Mouse (Mus musculus) leukemia stem cell, adult 10-12 weeks (primary cell): ENCODE data around the gene Gm28044. TPM values are rescaled to one million over a fixed set of nuclear protein-coding genes. Genes with fewer than 3 reads are reported as not detected.

ENCODE experiments used
- polyA plus RNA-seq: library from polyadenylated mRNA; stranded (reverse); fragments of >175 nt; gene quantifications from 2 replicates; pipeline ENCODE4 v1.2.3, GENCODE M21; 2012; ENCODE audit warnings: low replicate concordance

The Gm28044 gene
- not detected in 2 replicates for polyA plus RNA-seq

DNA sequence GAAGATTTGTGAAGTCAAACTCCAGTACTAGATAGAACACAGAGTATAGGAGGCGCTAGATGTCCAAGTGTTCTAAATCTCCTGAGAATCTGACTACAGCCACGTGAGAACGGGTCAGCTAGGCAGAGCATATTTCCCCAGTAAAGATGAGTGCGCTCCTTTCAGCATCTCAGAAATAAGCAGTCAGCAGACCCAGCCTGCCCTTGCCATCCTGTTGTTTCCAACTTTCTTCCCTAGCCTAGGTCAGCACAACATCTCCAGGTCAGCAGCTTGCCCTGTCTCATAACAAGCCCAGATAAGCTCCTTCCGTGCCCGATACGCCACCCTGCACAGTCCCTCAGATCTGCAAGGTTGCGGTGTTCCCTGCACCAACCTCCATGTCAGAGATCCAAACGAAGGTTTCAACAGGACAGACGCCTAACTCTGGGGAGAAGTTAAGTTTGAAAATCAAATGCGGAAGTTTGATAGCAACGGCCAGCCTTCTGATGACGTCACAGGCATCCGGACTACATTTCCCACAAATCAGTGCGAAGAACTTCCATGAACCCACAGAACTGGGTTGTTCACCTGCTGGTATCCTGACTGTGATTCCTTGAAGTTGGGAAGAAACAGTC is at the start of gene Gm28044, which contains the start of gene Zfp953:
Gene Gm28044 (minus strand): TSS at position 406 of the 614 bp plus-strand sequence.
Gene Zfp953 (minus strand): TSS at position 475 of the 614 bp plus-strand sequence.

DNA sequence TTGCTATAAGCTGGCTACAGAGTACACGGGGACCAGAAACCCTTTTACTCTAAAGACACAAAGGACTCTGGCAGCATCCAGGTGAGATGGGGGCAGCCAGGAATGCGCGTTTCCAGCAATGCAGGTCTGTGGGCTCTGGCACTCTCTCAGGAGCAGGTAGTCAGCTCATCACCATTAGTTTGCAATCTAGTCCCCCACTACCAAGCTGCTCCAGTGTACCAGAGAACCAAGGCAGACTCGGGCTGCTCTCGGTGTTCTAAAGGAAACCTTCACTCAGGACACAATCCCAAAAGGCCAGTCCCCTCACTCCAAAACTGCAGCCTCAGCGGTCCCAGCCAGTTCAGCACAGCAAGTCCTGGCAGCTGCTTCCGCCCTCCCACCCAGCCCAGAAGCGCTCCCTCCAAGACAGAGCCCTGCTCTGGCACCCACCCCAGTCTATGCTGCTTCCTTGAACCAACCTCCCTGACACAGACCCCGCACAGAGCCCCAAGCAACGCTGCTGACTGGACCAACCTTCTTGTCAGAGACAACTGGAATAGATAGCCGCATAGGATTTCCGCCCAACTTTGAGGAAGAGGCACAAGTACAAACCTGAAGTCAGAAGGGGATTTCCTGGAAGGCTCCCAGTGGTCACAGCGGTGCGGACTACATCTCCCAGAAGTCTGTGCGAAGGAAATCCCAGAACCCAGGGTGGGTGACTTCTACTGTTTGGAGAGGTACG is 39.0 kb upstream of the Gm28044 start, which contains the start of gene Zfp429:
Gene Zfp429 (minus strand): TSS at position 637 of the 721 bp plus-strand sequence.

DNA sequence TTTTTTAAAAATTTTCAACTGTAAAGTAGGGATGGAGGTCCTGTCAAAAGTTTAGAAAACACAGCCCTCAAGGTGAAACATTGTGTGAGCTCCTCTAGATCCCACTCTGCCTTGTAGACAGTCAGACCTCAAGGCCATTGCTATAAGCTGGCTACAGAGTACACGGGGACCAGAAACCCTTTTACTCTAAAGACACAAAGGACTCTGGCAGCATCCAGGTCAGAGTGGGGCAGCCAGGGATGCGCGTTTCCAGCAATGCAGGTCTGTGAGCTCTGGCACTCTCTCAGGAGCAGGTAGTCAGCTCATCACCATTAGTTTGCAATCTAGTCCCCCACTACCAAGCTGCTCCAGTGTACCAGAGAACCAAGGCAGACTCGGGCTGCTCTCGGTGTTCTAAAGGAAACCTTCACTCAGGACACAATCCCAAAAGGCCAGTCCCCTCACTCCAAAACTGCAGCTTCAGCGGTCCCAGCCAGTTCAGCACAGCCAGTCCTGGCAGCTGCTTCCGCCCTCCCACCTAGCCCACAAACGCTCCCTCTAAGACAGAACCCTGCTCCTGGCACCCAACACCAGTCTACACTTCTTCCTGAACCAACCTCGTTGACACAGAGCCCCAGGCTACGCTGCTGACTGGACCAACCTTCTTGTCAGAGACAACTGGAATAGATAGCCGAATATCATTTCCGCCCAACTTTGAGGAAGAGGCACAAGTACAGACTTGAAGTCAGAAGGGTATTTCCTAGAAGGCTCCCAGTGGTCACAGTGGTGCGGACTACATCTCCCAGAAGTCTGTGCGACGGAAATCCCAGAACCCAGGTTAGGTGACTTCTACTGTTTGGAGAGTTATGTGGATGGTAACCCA is 14.9 kb upstream of the Gm28044 start, which contains the start of the genes Gm28041 and Zfp456:
Gene Gm28041 (minus strand): TSS at position 684 of the 862 bp plus-strand sequence.
Gene Zfp456 (minus strand): TSS at position 761 of the 862 bp plus-strand sequence.

DNA sequence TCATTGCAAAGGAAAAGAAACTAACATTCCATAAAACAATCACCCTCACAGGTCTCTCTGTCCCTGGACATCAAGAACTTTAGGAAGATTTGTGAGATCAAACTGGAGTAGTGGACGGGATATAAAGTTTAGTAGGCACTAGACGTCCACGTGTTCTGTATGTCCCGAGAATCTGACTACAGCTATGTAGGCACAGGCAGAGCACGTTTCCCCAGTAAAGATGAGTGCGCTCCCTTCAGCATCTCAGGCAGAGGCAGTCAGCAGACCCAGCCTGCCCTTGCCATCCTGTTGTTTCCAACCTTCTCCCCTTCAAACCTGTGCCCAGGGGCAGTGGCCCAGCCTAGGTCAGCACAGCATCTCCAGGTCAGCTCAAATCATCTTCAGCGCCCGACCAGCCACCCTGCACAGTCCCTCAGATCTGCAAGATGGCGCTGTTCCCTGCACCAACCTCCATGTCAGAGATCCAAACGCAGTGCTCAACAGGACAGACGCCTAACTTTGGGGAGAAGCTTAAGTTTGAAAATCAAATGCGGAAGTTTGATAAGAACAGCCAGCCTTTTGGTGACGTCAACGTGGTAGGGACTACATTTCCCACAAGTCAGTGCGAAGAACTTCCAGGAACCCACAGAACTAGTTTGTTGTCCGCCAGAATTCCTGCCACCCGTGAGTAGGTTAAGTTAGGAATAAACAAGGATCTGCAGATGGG is 28.2 kb downstream of the Gm28044 start, which contains the start of gene Zfp595:
Gene Zfp595 (minus strand): TSS at position 552 of the 706 bp plus-strand sequence.

DNA sequence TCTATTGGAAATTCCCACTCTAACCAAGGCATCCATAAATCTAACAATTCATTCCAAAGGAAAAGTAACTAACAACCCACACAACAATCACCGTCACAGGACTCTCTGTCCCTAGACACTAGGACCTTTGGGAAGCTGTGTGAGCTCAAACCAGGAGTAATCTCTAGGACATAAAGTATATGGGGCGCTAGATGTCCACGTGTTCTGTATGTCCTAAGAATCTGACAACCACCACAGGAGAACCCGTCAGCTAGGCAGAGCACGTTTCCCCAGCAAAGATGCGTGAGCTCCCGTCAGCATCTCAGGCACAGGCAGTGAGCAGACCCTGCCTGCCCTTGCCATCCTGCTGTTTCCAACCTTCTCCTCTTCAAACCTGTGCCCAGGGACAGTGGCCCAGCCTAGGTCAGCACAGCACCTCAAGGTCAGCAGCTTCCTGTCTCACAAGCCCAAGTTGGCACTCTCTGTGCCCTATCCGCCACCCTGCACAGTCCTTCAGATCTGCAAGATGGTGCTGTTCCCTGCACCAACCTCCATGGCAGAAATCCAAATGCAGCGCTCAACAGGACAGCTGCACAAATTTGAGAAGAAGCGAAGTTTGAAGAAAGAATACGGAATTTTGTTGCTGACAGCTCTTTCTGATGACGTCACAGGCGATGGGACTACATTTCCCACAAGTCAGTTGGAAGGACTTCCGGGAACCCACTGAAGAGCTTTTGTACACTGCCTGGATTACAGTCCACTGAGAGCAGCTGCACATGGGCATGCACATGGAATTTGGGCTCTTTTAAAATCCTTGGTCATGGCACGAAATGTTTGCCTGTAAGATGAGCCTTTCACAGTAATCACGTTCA is 54.3 kb downstream of the Gm28044 start, which contains the start of gene Zfp457:
Gene Zfp457 (minus strand): TSS at position 664 of the 851 bp plus-strand sequence.

DNA sequence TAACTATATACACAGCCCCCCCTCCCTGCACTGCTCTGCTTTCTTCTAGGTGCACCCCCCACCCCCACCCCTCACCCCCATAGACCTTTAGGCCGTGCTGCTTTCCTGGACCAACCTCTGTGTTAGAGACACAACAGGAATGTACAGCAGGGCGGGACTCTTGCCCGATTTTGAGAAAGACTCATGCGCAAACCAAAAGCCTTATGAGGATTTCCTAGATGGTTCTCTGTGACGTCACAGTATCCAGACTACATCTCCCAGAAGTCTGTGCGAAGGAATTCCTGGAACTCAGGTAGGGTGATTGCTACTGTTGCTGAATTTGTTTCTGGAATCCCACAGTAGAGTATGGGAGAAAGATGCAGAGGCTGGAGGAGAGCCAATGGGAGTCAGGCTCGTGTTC is 82.0 kb downstream of the Gm28044 start, which contains the start of gene Zfp458:
Gene Zfp458 (minus strand): TSS at position 153 of the 400 bp plus-strand sequence.

Other genes with a start within 250 kb of the Gm28044 start
- not detected in 2 replicates for gene Rslcan18, start 244.3 kb downstream of the Gm28044 start, polyA plus RNA-seq
- gene Zfp759, start 238.9 kb downstream of the Gm28044 start, polyA plus RNA-seq = 0.07 and 0.44 TPM in 2 replicates
- gene Rsl1, start 187.4 kb downstream of the Gm28044 start, polyA plus RNA-seq = 0.08 and 0.12 TPM in 2 replicates
- gene Zfp455, start 166.0 kb downstream of the Gm28044 start, polyA plus RNA-seq = 0.18 TPM in 1 of 2 replicates, not detected in the other
- gene Zfp458, start 82.1 kb downstream of the Gm28044 start, polyA plus RNA-seq = 0.06 and 0.10 TPM in 2 replicates
- not detected in 2 replicates for gene Zfp457, start 54.1 kb downstream of the Gm28044 start, polyA plus RNA-seq
- 0.16 and 0.20 TPM in 2 replicates for gene Zfp595, start 28.0 kb downstream of the Gm28044 start, polyA plus RNA-seq
- gene Zfp953, start 69 bp upstream of the Gm28044 start, polyA plus RNA-seq = 0.25 TPM in 1 of 2 replicates, not detected in the other
- not detected in 2 replicates for gene Gm28041, start 15.2 kb upstream of the Gm28044 start, polyA plus RNA-seq
- 0.19 TPM in 1 of 2 replicates, not detected in the other for gene Zfp456, start 15.3 kb upstream of the Gm28044 start, polyA plus RNA-seq
- 2.2 TPM in 1 of 2 replicates, not detected in the other for gene Zfp429, start 39.3 kb upstream of the Gm28044 start, polyA plus RNA-seq
- 0.38 TPM in 1 of 2 replicates, not detected in the other for gene Zfp459, start 60.9 kb upstream of the Gm28044 start, polyA plus RNA-seq
- gene Zfp874a, start 91.1 kb upstream of the Gm28044 start, polyA plus RNA-seq = 0.36 TPM in 1 of 2 replicates, not detected in the other
- gene Zfp874b, start 123.7 kb upstream of the Gm28044 start, polyA plus RNA-seq = 0.07 and 0.36 TPM in 2 replicates
- 0.20 TPM in 1 of 2 replicates, not detected in the other for gene Zfp58, start 140.0 kb upstream of the Gm28044 start, polyA plus RNA-seq
- gene Gm26965, start 165.6 kb upstream of the Gm28044 start, polyA plus RNA-seq = not detected in 2 replicates
- 0.08 and 1.3 TPM in 2 replicates for gene Zfp87, start 165.6 kb upstream of the Gm28044 start, polyA plus RNA-seq
- 0.14 and 0.32 TPM in 2 replicates for gene Zfp748, start 193.3 kb upstream of the Gm28044 start, polyA plus RNA-seq
- 0.56 TPM in 1 of 2 replicates, not detected in the other for gene Zfp729b, start 249.2 kb upstream of the Gm28044 start, polyA plus RNA-seq